Mouse (Mus musculus) midbrain, embryonic 14.5 days (tissue): ENCODE data around the gene Ankar. TPM values are rescaled to one million over a fixed set of nuclear protein-coding genes. Genes with fewer than 3 reads are reported as not detected.

Source experiments
- ATAC-seq: fragments of 200-750 bp; cut with Nextera tagmentation; 2 replicates; pipeline ENCODE4 v1.8.0; 2017; ENCODE audit warnings: moderate number of reproducible peaks, moderate library complexity; ENCODE audit not compliant: low FRiP score, low TSS enrichment
- DNase-seq: peaks from one replicate; pipeline ENCODE4 v3.0.0-alpha.2; 2015
- H3K27ac ChIP-seq: fragments of 300-500 bp; sonication (generic); replicated peaks from 2 replicates; pipeline ENCODE4 v1.5.1; 2014; ENCODE audit warnings: mild to moderate bottlenecking, low read depth, low read length, moderate library complexity
- H3K27me3 ChIP-seq: fragments of 300-500 bp; sonication (generic); 2 replicates; pipeline ENCODE4 v1.6.1; 2014; ENCODE audit warnings: low read length, control low read depth, mixed read lengths; ENCODE audit not compliant: control insufficient read depth, insufficient read depth
- H3K36me3 ChIP-seq: fragments of 300-500 bp; sonication (generic); 2 replicates; pipeline ENCODE4 v1.6.1; 2014; ENCODE audit warnings: low read length, control low read depth; ENCODE audit not compliant: control insufficient read depth, insufficient read depth
- H3K4me1 ChIP-seq: fragments of 300-500 bp; sonication (generic); 2 replicates; pipeline ENCODE4 v1.6.1; 2014; ENCODE audit warnings: mild to moderate bottlenecking, antibody characterized with exemption, low read length, control low read depth; ENCODE audit not compliant: control insufficient read depth, insufficient read depth
- H3K4me2 ChIP-seq: fragments of 300-500 bp; sonication (generic); 2 replicates; pipeline ENCODE4 v1.6.1; 2014; ENCODE audit warnings: mild to moderate bottlenecking, low read length, moderate library complexity
- H3K4me3 ChIP-seq: fragments of 300-500 bp; sonication (generic); replicated peaks from 2 replicates; pipeline ENCODE4 v1.5.1; 2014; ENCODE audit warnings: low read depth, low read length
- H3K9ac ChIP-seq: fragments of 300-500 bp; sonication (generic); replicated peaks from 2 replicates; pipeline ENCODE4 v1.6.1; 2014; ENCODE audit warnings: mild to moderate bottlenecking, low read length, moderate library complexity
- H3K9me3 ChIP-seq: fragments of 300-500 bp; sonication (generic); 2 replicates; pipeline ENCODE4 v1.6.1; 2016; ENCODE audit warnings: low read length, control low read depth, mixed read lengths; ENCODE audit not compliant: control insufficient read depth
- WGBS: fragments of 180-500 bp; shearing (Covaris S2); extraction: QIAGEN DNeasy Blood & Tissue Kit; methylation state at CpG from one replicate; pipeline ENCODE4 v1.1.7; 2014; 5-methylcytosine and 5-hydroxymethylcytosine counted together
- polyA plus RNA-seq: library from polyadenylated mRNA; unstranded; fragments of >200 nt; fragmentation: Nextera tagmentation; extraction: Ambion mirVana; gene quantifications from 2 replicates; pipeline ENCODE4 v1.2.1, GENCODE M21; 2014

Gene Ankar
- not detected in 2 replicates for polyA plus RNA-seq

GRCm38 (mm10) chr1:72700479-72700878 is at the start of gene Ankar:
TSS of gene Ankar (minus strand) at chr1:72700579.
- Histone ChIP-seq H3K4me2 (no peak within 1 kb of the TSS), H3K4me3 (no peak within 1 kb of the TSS), H3K9ac (no peak within 1 kb of the TSS), H3K27me3 (no peaks in the 10 kb centered on the region), H3K4me1 (no peaks in the 10 kb centered on the region), H3K27ac (no peak within 1 kb of the TSS), H3K9me3 (no peaks in the 10 kb centered on the region), H3K36me3 (no peaks in the 10 kb centered on the region)
- 81% methylated on average over 11 of the region's 11 CpGs for WGBS
- ATAC-seq = no peak
- no peak for DNase-seq

- no peak overlapping the region for H3K27ac ChIP-seq
- H3K4me3 ChIP-seq = no peak overlapping the region
- H3K4me2 ChIP-seq = no peak overlapping the region
- WGBS = 50% methylated on average over 7 of the region's 7 CpGs
- H3K27me3 ChIP-seq = no peaks in the 10 kb centered on the region
- no peaks in the 10 kb centered on the region for H3K36me3 ChIP-seq
- H3K4me1 ChIP-seq = no peaks in the 10 kb centered on the region
- no peak for DNase-seq
- no peak for ATAC-seq
- H3K9me3 ChIP-seq = no peaks in the 10 kb centered on the region
- H3K9ac ChIP-seq = no peak overlapping the region
Measured at GRCm38 (mm10) chr1:72746382-72746781, 46.0 kb upstream of the Ankar start.

GRCm38 (mm10) chr1:72744816-72745506 is 44.6 kb upstream of the Ankar start:
- Histone ChIP-seq H3K27ac (no peak overlapping the region), H3K4me2 (no peak overlapping the region), H3K9me3 (no peaks in the 10 kb centered on the region), H3K36me3 (no peaks in the 10 kb centered on the region), H3K4me1 (no peaks in the 10 kb centered on the region), H3K9ac (no peak overlapping the region), H3K4me3 (no peak overlapping the region), H3K27me3 (no peaks in the 10 kb centered on the region)
- WGBS = 88% methylated on average over 8 of the region's 8 CpGs
- ATAC-seq = no peak
- no peak for DNase-seq

GRCm38 (mm10) chr1:72741406-72741805 is 41.0 kb upstream of the Ankar start:
- Histone ChIP-seq H3K4me2 (no peak overlapping the region), H3K9me3 (no peaks in the 10 kb centered on the region)
- 91% methylated on average over 5 of the region's 5 CpGs for WGBS

GRCm38 (mm10) chr1:72739681-72740063 is 39.3 kb upstream of the Ankar start:
- no peaks in the 10 kb centered on the region for H3K27me3 ChIP-seq
- DNase-seq = peak; percentile 51
- 0 out of 2 replicates have a peak, but pooled peaks have one; percentile 37 for ATAC-seq
- H3K9me3 ChIP-seq = no peaks in the 10 kb centered on the region
- 25% methylated on average over 10 of the region's 10 CpGs for WGBS
- H3K4me3 ChIP-seq = no peak overlapping the region
- no peaks in the 10 kb centered on the region for H3K36me3 ChIP-seq
- H3K27ac ChIP-seq = peak overlapping the region; percentile 55; the same call in 1 of the 2 replicates
- no peak overlapping the region for H3K4me2 ChIP-seq
- H3K4me1 ChIP-seq = 0 out of 2 replicates have a peak, but pooled peaks cover 3% of the 10 kb centered on the region
- no peak overlapping the region for H3K9ac ChIP-seq

More at GRCm38 (mm10) chr1:72741406-72741805, 41.0 kb upstream of the Ankar start:
- DNase-seq (no peak), ATAC-seq (no peak)
- Histone ChIP-seq H3K4me3 (no peak overlapping the region), H3K27me3 (no peaks in the 10 kb centered on the region), H3K9ac (no peak overlapping the region), H3K36me3 (no peaks in the 10 kb centered on the region), H3K4me1 (0 out of 2 replicates have a peak, but pooled peaks cover 3% of the 10 kb centered on the region), H3K27ac (no peak overlapping the region)

GRCm38 (mm10) chr1:72738946-72739680 is 38.7 kb upstream of the Ankar start:
- ATAC-seq (no peak), DNase-seq (peak; percentile 57)
- H3K4me1 ChIP-seq = 0 out of 2 replicates have a peak, but pooled peaks cover 3% of the 10 kb centered on the region
- peak overlapping the region; percentile 55 for H3K27ac ChIP-seq
- no peaks in the 10 kb centered on the region for H3K9me3 ChIP-seq
- no peak overlapping the region for H3K4me3 ChIP-seq
- H3K36me3 ChIP-seq = no peaks in the 10 kb centered on the region
- no peak overlapping the region for H3K4me2 ChIP-seq
- 57% methylated on average over 15 of the region's 15 CpGs for WGBS
- H3K9ac ChIP-seq = no peak overlapping the region
- H3K27me3 ChIP-seq = no peaks in the 10 kb centered on the region

- H3K4me3 ChIP-seq = no peak overlapping the region
- H3K27me3 ChIP-seq = no peaks in the 10 kb centered on the region
- H3K27ac ChIP-seq = no peak overlapping the region
- ATAC-seq (no peak), DNase-seq (no peak)
- 71% methylated on average over 13 of the region's 13 CpGs for WGBS
- H3K4me1 ChIP-seq = 0 out of 2 replicates have a peak, but pooled peaks cover 3% of the 10 kb centered on the region
- no peak overlapping the region for H3K4me2 ChIP-seq
- H3K36me3 ChIP-seq = no peaks in the 10 kb centered on the region
- no peak overlapping the region for H3K9ac ChIP-seq
- H3K9me3 ChIP-seq = no peaks in the 10 kb centered on the region
Measured at GRCm38 (mm10) chr1:72736397-72737125, 36.2 kb upstream of the Ankar start.

- DNase-seq (no peak), ATAC-seq (no peak)
- Histone ChIP-seq H3K27ac (no peak overlapping the region), H3K4me2 (no peak overlapping the region), H3K4me3 (no peak overlapping the region), H3K27me3 (no peaks in the 10 kb centered on the region), H3K9me3 (no peaks in the 10 kb centered on the region), H3K36me3 (no peaks in the 10 kb centered on the region), H3K9ac (no peak overlapping the region), H3K4me1 (0 out of 2 replicates have a peak, but pooled peaks cover 3% of the 10 kb centered on the region)
- 67% methylated on average over 9 of the region's 9 CpGs for WGBS
Measured at GRCm38 (mm10) chr1:72733191-72733691, 32.9 kb upstream of the Ankar start.
